Mouse (Mus musculus) bone marrow macrophage, adult 2 months (primary cell): ENCODE measurements around the gene Ric1.

Experiments
- CTCF ChIP-seq: IDR thresholded peaks from 2 replicates; pipeline ENCODE4 v1.5.1; 2012; ENCODE audit warnings: low read depth, mild to moderate bottlenecking, low read length, moderate library complexity
- POLR2A ChIP-seq: IDR thresholded peaks from 2 replicates; pipeline ENCODE4 v1.6.1; 2012; ENCODE audit warnings: mild to moderate bottlenecking, low read depth, low read length, borderline replicate concordance

- no peak for TF ChIP-seq POLR2A
- no peak for TF ChIP-seq CTCF
Observed at GRCm38 (mm10) chr19:29505617-29506016, 16.5 kb upstream of the Ric1 start.
